Mouse (Mus musculus): ENCODE data around the gene Slc12a5.

The Slc12a5 gene

GRCm38 (mm10) chr2:164979749-164980148 lies 19.1 kb downstream of the Slc12a5 start:
- WGBS = 26% methylated on average over 7 of the region's 7 CpGs

- WGBS = 74% methylated on average over 6 of the region's 6 CpGs
Observed at GRCm38 (mm10) chr2:164985962-164986361, 25.4 kb downstream of the Slc12a5 start.

- 78% methylated on average over 14 of the region's 14 CpGs for WGBS
Observed at GRCm38 (mm10) chr2:164986371-164987027, 25.9 kb downstream of the Slc12a5 start.

GRCm38 (mm10) chr2:164988777-164989176 lies 28.2 kb downstream of the Slc12a5 start:
- 58% methylated on average over 13 of the region's 13 CpGs for WGBS

GRCm38 (mm10) chr2:164991111-164991510 lies 30.5 kb downstream of the Slc12a5 start:
- WGBS = 79% methylated on average over 3 of the region's 3 CpGs

- 43% methylated on average over 10 of the region's 10 CpGs for WGBS
Observed at GRCm38 (mm10) chr2:164991808-164992207, 31.2 kb downstream of the Slc12a5 start.

- WGBS = 71% methylated on average over 11 of the region's 11 CpGs
Observed at GRCm38 (mm10) chr2:164994156-164994555, 33.6 kb downstream of the Slc12a5 start.

- WGBS = 33% methylated on average over 21 of the region's 21 CpGs
Observed at GRCm38 (mm10) chr2:164994659-164995428, 34.2 kb downstream of the Slc12a5 start.

- 48% methylated on average over 11 of the region's 11 CpGs for WGBS
Observed at GRCm38 (mm10) chr2:164995976-164996375, 35.4 kb downstream of the Slc12a5 start.

- 17% methylated on average over 49 of the region's 49 CpGs for WGBS
Observed at GRCm38 (mm10) chr2:164996848-164997720, 36.5 kb downstream of the Slc12a5 start.

- 11% methylated on average over 52 of the region's 52 CpGs for WGBS
Observed at GRCm38 (mm10) chr2:164997721-164998428, 37.3 kb downstream of the Slc12a5 start.

- WGBS = 73% methylated on average over 13 of the region's 13 CpGs
Observed at GRCm38 (mm10) chr2:165001958-165002357, 41.4 kb downstream of the Slc12a5 start.

- 89% methylated on average over 3 of the region's 3 CpGs for WGBS
Observed at GRCm38 (mm10) chr2:165003108-165003507, 42.5 kb downstream of the Slc12a5 start.

- 78% methylated on average over 10 of the region's 10 CpGs for WGBS
Observed at GRCm38 (mm10) chr2:165004237-165004636, 43.6 kb downstream of the Slc12a5 start.

GRCm38 (mm10) chr2:165006813-165007212 lies 46.2 kb downstream of the Slc12a5 start:
- 88% methylated on average over 4 of the region's 4 CpGs for WGBS

GRCm38 (mm10) chr2:165007986-165008385 lies 47.4 kb downstream of the Slc12a5 start:
- 100% methylated on average over 1 of the region's 1 CpGs for WGBS

GRCm38 (mm10) chr2:165009161-165009560 lies 48.6 kb downstream of the Slc12a5 start:
- 91% methylated on average over 14 of the region's 14 CpGs for WGBS

GRCm38 (mm10) chr2:165009581-165009980 lies 49.0 kb downstream of the Slc12a5 start:
- WGBS = 71% methylated on average over 2 of the region's 2 CpGs

- 84% methylated on average over 10 of the region's 10 CpGs for WGBS
Observed at GRCm38 (mm10) chr2:165010351-165010750, 49.7 kb downstream of the Slc12a5 start.

GRCm38 (mm10) chr2:165014935-165015334 lies 54.3 kb downstream of the Slc12a5 start:
- WGBS = 81% methylated on average over 5 of the region's 5 CpGs

- WGBS = 90% methylated on average over 3 of the region's 3 CpGs
Observed at GRCm38 (mm10) chr2:165020490-165020889, 59.9 kb downstream of the Slc12a5 start.
